Mouse (Mus musculus) olfactory bulb, adult 2 months (tissue): ENCODE results near the gene Casq2.

Experiments
- CTCF ChIP-seq: fragments of 200-500 bp; IDR thresholded peaks from 2 replicates; pipeline ENCODE4 v1.5.1; 2012; ENCODE audit warnings: low read depth, mild to moderate bottlenecking, low read length, moderate library complexity; ENCODE audit not compliant: insufficient read depth
- POLR2A ChIP-seq: fragments of 200-500 bp; IDR thresholded peaks from 2 replicates; pipeline ENCODE4 v1.6.1; 2012; ENCODE audit warnings: mild to moderate bottlenecking, low read depth, low read length, moderate library complexity; ENCODE audit not compliant: insufficient read depth

- TF ChIP-seq CTCF (no peak), POLR2A (no peak)
Observed at GRCm38 (mm10) chr3:102045071-102045470, 41.1 kb upstream of the Casq2 start.
